Mouse (Mus musculus): ENCODE measurements around the gene Fam49a. TPM values are rescaled to one million over a fixed set of nuclear protein-coding genes. Genes with fewer than 3 reads are reported as not detected.
A peak's percentile ranks its signal among the peaks of the same experiment; 100 is the strongest.
"Not testable (repeated sequence)": the region's sequence is repeated elsewhere in the genome, so short reads cannot be mapped to it uniquely, and the experiment has no call there.

Fam49a gene
- polyA plus RNA-seq, 1 experiment = 3.4 TPM

DNA sequence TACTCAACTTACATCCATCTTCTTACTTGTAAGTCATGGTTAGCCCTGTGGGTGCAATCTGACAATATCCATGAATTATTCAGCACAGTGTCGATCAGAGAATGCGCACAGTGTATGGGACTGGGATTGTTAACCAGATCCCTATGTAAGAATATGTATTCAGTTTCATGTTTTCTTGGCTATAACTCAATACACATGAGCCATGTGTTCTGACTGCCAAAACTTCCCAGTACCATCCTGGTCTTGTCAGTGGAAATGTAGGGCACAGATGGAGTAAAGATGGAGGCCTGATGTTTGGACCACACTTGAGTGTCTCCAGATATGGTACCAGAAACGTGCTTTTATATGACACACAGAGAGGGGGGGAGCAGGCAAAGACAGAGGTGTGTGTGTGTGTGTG lies 59.2 kb downstream of the Fam49a start:
- H3K4me1 ChIP-seq (ENCODE audit: control insufficient read depth, insufficient read depth, low read length) = no peaks in the 10 kb centered on the region; the same call in 1 of the 2 replicates
- H3K27me3 ChIP-seq (replicated peaks; ENCODE audit: control insufficient read depth, insufficient read depth, low read length) = no peaks in the 10 kb centered on the region
- H3K27ac ChIP-seq (ENCODE audit: insufficient read depth, low read depth, low read length) = no peak overlapping the region
- no peak overlapping the region for H3K4me3 ChIP-seq (ENCODE audit: insufficient read depth, low read depth, low read length)
- no peak for DNase-seq
- TF ChIP-seq POLR2A (IDR thresholded peaks at IDR 0.05; ENCODE audit: low read depth, low read length) = no peak
- TF ChIP-seq CTCF (conservative IDR thresholded peaks at IDR 0.05; ENCODE audit: insufficient read depth, insufficient read length, low read depth, low read length) = no peak
- 91% methylated on average over 3 of the region's 3 CpGs for WGBS
- H3K36me3 ChIP-seq (ENCODE audit: control insufficient read depth, insufficient read depth, low read length) = no peaks in the 10 kb centered on the region

DNA sequence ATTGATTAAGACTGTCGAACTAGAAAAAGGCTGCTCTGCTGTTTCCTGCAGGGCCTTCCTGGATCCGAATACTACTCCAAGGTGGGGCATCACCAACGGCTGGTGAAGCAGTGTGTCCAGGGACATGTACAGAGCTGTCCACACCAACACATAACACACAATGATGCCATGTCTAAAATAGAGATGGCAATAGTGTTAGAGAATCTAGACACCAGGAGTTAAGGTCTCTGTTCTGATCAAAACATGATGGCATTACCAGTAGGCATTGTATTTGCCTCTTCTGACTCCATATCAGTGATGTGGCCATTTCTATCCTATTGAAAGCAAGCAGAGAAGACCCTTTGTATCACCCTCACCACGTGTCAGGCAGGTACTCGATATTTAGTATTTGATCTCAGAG lies 61.1 kb downstream of the Fam49a start:
- no peaks in the 10 kb centered on the region for H3K36me3 ChIP-seq (ENCODE audit: control insufficient read depth, insufficient read depth, low read length)
- no peak overlapping the region for H3K27ac ChIP-seq (ENCODE audit: insufficient read depth, low read depth, low read length)
- no peaks in the 10 kb centered on the region for H3K27me3 ChIP-seq (replicated peaks; ENCODE audit: control insufficient read depth, insufficient read depth, low read length)
- WGBS = 84% methylated on average over 5 of the region's 5 CpGs
- H3K4me3 ChIP-seq (ENCODE audit: insufficient read depth, low read depth, low read length) = no peak overlapping the region
- H3K4me1 ChIP-seq (ENCODE audit: control insufficient read depth, insufficient read depth, low read length) = no peaks in the 10 kb centered on the region; the same call in 1 of the 2 replicates
- TF ChIP-seq CTCF (conservative IDR thresholded peaks at IDR 0.05; ENCODE audit: insufficient read depth, insufficient read length, low read depth, low read length) (no peak), POLR2A (IDR thresholded peaks at IDR 0.05; ENCODE audit: low read depth, low read length) (no peak)
- DNase-seq = no peak

DNA sequence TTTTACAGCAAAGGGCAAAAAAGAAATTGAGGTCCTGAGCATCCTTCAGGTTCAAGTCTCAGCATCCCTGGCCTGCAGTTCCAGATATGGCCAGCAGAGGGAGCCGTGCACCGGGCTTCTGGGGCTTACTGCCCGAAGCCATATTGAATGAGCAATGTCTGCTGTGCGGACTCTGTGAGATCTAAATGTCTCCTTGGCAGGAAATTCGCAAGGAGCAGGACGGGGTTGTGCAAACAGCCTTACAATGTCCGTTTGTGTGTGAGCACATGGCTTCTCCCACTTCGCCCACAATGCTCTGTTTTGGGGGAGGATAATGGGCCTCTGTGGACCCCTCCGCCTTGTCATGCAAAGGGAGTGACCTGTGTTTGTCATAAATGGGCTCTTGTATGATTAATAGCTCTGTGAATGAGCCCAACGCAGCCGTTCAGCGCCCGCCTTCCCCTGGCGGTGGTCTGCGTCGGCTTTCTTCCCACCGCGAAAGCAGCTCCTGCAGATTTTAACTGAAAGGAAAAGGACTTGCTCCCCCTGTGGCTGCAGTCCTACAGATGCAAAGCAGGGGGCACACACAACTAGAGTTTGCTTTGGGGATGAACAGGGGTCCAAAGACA lies 61.8 kb downstream of the Fam49a start:
- H3K27ac ChIP-seq (ENCODE audit: insufficient read depth, low read depth, low read length) = no peak overlapping the region
- TF ChIP-seq POLR2A (IDR thresholded peaks at IDR 0.05; ENCODE audit: low read depth, low read length) (no peak), CTCF (conservative IDR thresholded peaks at IDR 0.05; ENCODE audit: insufficient read depth, insufficient read length, low read depth, low read length) (peak; percentile 93)
- no peaks in the 10 kb centered on the region for H3K27me3 ChIP-seq (replicated peaks; ENCODE audit: control insufficient read depth, insufficient read depth, low read length)
- WGBS = 19% methylated on average over 18 of the region's 18 CpGs
- peak overlapping the region; percentile 17; the same call in 1 of the 2 replicates for H3K4me3 ChIP-seq (ENCODE audit: insufficient read depth, low read depth, low read length)
- no peaks in the 10 kb centered on the region; the same call in 1 of the 2 replicates for H3K4me1 ChIP-seq (ENCODE audit: control insufficient read depth, insufficient read depth, low read length)
- DNase-seq = peak; percentile 87
- no peaks in the 10 kb centered on the region for H3K36me3 ChIP-seq (ENCODE audit: control insufficient read depth, insufficient read depth, low read length)

DNA sequence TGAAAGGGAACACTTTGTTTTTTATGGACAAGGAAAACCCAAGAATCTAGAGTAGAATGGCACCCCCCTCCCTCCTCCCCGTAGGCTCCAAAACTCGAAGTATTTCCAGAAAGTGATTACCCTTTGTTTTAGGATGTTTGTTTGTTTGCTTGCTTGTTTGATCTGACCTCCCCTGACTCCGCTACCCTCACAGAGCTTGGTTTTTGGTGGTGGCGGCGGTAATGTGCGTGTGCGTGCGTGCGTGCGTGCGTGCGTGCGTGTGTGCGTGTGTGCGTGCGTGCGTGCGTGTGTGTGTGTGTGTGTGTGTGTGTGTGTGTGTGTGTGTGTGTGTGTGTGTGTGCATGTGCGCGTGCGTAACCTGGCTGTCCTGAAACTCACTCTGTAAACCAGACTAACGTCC lies 62.3 kb downstream of the Fam49a start:
- not testable (repeated sequence) for H3K36me3 ChIP-seq (ENCODE audit: control insufficient read depth, insufficient read depth, low read length); H3K4me1 ChIP-seq (ENCODE audit: control insufficient read depth, insufficient read depth, low read length); H3K4me3 ChIP-seq (ENCODE audit: insufficient read depth, low read depth, low read length); DNase-seq; H3K27ac ChIP-seq (ENCODE audit: insufficient read depth, low read depth, low read length); H3K27me3 ChIP-seq (replicated peaks; ENCODE audit: control insufficient read depth, insufficient read depth, low read length)
- WGBS = 76% methylated on average over 22 of the region's 22 CpGs

DNA sequence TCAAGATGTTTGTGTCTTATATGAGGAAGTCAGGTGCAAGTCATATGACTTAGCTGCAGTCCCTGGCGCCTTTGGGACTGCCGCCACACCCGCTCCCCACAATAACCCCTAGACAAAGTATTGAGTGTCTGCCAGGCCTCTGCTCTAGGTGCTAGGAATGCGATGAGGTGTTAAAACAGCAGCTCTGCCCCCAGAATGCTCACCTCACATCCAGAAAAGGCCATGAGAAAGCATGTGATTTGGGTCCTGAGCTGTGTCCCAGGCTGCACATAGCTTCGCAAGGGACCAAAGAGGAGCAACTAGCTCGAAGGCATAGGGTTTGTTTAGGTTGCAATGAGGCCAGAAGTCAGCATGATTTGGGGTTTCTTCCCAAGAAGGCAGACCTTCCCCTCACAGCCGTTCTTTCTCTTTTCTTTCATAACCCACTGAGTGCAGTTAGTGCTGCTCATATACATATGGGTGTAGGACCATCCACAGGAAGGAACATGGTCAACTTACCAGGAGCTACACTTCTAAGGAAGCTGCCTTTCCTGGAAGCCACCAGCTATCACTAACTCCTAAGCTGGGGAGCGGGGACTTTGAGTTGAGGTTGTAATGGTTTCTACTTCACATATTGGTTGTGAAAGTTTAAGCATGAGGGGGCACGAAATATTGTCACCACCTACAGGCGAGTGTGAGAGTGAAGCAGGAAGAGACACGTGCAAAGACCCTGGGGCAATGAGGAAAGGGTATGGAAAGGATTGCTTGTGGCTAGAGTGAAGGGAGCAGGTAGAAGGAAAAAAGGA lies 71.8 kb downstream of the Fam49a start:
- TF ChIP-seq CTCF (conservative IDR thresholded peaks at IDR 0.05; ENCODE audit: insufficient read depth, insufficient read length, low read depth, low read length) = no peak
- TF ChIP-seq POLR2A (IDR thresholded peaks at IDR 0.05; ENCODE audit: low read depth, low read length) = no peak
- no peak overlapping the region for H3K4me3 ChIP-seq (ENCODE audit: insufficient read depth, low read depth, low read length)

DNA sequence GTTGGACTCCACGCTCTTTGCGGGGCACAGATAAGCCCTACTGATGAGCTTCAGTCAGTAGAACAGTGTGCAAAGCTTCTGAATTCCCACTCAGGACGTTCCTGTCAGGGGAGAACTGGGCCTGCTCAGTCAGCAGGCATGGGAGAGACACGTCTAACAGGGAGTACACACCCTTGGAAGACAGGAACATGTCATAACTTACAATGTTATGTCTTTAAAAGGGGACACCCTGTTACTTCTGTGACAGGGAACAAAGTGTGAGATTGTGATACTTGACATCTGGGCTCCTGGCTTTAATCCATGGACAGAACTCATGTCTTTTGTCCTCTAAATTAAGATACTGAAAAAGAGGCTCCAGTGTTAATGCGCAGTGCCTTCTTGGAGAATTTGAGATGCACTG lies 72.5 kb downstream of the Fam49a start:
- no peak for TF ChIP-seq POLR2A (IDR thresholded peaks at IDR 0.05; ENCODE audit: low read depth, low read length)
- TF ChIP-seq CTCF (conservative IDR thresholded peaks at IDR 0.05; ENCODE audit: insufficient read depth, insufficient read length, low read depth, low read length) = no peak
- peak; percentile 28 for DNase-seq
- no peaks in the 10 kb centered on the region for H3K36me3 ChIP-seq (ENCODE audit: control insufficient read depth, insufficient read depth, low read length)
- no peak overlapping the region for H3K27ac ChIP-seq (ENCODE audit: insufficient read depth, low read depth, low read length)
- H3K27me3 ChIP-seq (replicated peaks; ENCODE audit: control insufficient read depth, insufficient read depth, low read length) = no peaks in the 10 kb centered on the region
- no peak overlapping the region for H3K4me3 ChIP-seq (ENCODE audit: insufficient read depth, low read depth, low read length)
- WGBS = 83% methylated on average over 5 of the region's 5 CpGs
- no peaks in the 10 kb centered on the region for H3K4me1 ChIP-seq (ENCODE audit: control insufficient read depth, insufficient read depth, low read length)

More for the DNA sequence above, 71.8 kb downstream of the Fam49a start:
- WGBS = 92% methylated on average over 11 of the region's 11 CpGs
- Histone ChIP-seq H3K36me3 (ENCODE audit: control insufficient read depth, insufficient read depth, low read length) (no peaks in the 10 kb centered on the region), H3K27me3 (replicated peaks; ENCODE audit: control insufficient read depth, insufficient read depth, low read length) (no peaks in the 10 kb centered on the region), H3K27ac (ENCODE audit: insufficient read depth, low read depth, low read length) (no peak overlapping the region), H3K4me1 (ENCODE audit: control insufficient read depth, insufficient read depth, low read length) (no peaks in the 10 kb centered on the region)
- DNase-seq = no peak

DNA sequence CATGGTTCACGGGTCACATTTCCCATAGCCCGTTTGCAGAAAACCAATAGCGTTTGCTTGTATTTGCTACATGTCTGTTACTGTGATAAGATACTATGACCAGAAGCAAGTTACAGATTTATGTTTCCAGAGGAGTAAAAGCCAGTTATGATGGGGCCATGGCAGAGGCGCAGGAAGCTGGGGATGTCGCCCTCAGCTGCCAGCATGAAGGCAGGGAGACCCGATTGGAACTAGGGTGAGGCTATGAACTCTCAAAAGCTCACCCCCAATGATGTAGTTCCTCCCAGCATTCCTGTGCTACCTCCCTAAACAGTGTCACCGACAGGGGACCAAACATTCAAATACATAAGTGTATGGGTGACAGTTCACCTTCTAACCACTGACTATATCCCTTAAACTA lies 73.6 kb downstream of the Fam49a start:
- TF ChIP-seq CTCF (conservative IDR thresholded peaks at IDR 0.05; ENCODE audit: insufficient read depth, insufficient read length, low read depth, low read length) = no peak
- TF ChIP-seq POLR2A (IDR thresholded peaks at IDR 0.05; ENCODE audit: low read depth, low read length) = no peak
- H3K4me3 ChIP-seq (ENCODE audit: insufficient read depth, low read depth, low read length) = no peak overlapping the region
- 89% methylated on average over 7 of the region's 7 CpGs for WGBS

More for the DNA sequence above, 73.6 kb downstream of the Fam49a start:
- DNase-seq = no peak
- Histone ChIP-seq H3K27ac (ENCODE audit: insufficient read depth, low read depth, low read length) (no peak overlapping the region), H3K36me3 (ENCODE audit: control insufficient read depth, insufficient read depth, low read length) (no peaks in the 10 kb centered on the region), H3K4me1 (ENCODE audit: control insufficient read depth, insufficient read depth, low read length) (no peaks in the 10 kb centered on the region), H3K27me3 (replicated peaks; ENCODE audit: control insufficient read depth, insufficient read depth, low read length) (no peaks in the 10 kb centered on the region)

Data from kidney, adult 2 months (tissue).